Mouse (Mus musculus) C2C12 (cell line): ENCODE data around the gene Ccdc57. TPM values are rescaled to one million over a fixed set of nuclear protein-coding genes. Genes with fewer than 3 reads are reported as not detected.

Experiments
- H3K27me3 ChIP-seq: one replicate; pipeline ENCODE4 v1.6.1; 2011; ENCODE audit not compliant: control insufficient read depth, insufficient read depth, insufficient read length
- H3K36me3 ChIP-seq: one replicate; pipeline ENCODE4 v1.6.1; 2011; ENCODE audit not compliant: control insufficient read depth, insufficient read depth
- H3K4me3 ChIP-seq: one replicate; pipeline ENCODE4 v1.5.1; 2011; ENCODE audit warnings: mild to moderate bottlenecking, control low read depth; ENCODE audit not compliant: poor library complexity, insufficient read depth, severe bottlenecking
- H3K79me2 ChIP-seq: one replicate; pipeline ENCODE4 v1.6.1; 2011; ENCODE audit not compliant: control insufficient read depth, insufficient read depth
- H3K79me3 ChIP-seq: one replicate; pipeline ENCODE4 v1.6.1; 2011; ENCODE audit warnings: low read depth, control low read depth
- H3ac ChIP-seq: one replicate; pipeline ENCODE3; 2011; ENCODE audit warnings: low read depth; ENCODE audit not compliant: control insufficient read depth, insufficient read length
- CEBPB ChIP-seq: IDR thresholded peaks from one replicate; pipeline ENCODE4 v1.6.1; 2011; ENCODE audit warnings: low read depth, mild to moderate bottlenecking, control low read depth, moderate library complexity
- CTCF ChIP-seq: IDR thresholded peaks from one replicate; pipeline ENCODE4 v1.5.1; 2011; ENCODE audit not compliant: control insufficient read depth, insufficient read depth, insufficient read length
- FOSL1 ChIP-seq: IDR thresholded peaks from one replicate; pipeline ENCODE4 v1.8.0; 2011; ENCODE audit warnings: mild to moderate bottlenecking, low read length; ENCODE audit not compliant: poor library complexity, insufficient read depth, severe bottlenecking
- MAX ChIP-seq: IDR thresholded peaks from one replicate; pipeline ENCODE4 v1.6.1; 2011; ENCODE audit warnings: mild to moderate bottlenecking, control low read depth
- MYOD1 ChIP-seq: IDR thresholded peaks from one replicate; pipeline ENCODE4 v1.6.1; 2011; ENCODE audit warnings: low read depth; ENCODE audit not compliant: control insufficient read depth, insufficient read length
- MYOG ChIP-seq: IDR thresholded peaks from one replicate; pipeline ENCODE4 v1.6.1; 2011; ENCODE audit not compliant: control insufficient read depth, insufficient read length; ENCODE audit errors: extremely low read depth
- USF1 ChIP-seq: IDR thresholded peaks from one replicate; pipeline ENCODE4 v1.6.1; 2011; ENCODE audit warnings: low read depth, mild to moderate bottlenecking, control low read depth, moderate library complexity
- polyA plus RNA-seq: library from polyadenylated mRNA; unstranded; fragments of >200 nt; fragmentation: generic; extraction: Trizol; gene quantifications from one replicate; pipeline ENCODE4 v1.2.1, GENCODE M21; 2012; ENCODE audit warnings: missing spikeins

The Ccdc57 gene
- polyA plus RNA-seq, 1 experiment, result 1.1 TPM

GRCm38 (mm10) chr11:120900276-120901244 is 32.1 kb downstream of the Ccdc57 start:
- Histone ChIP-seq H3ac (no peak overlapping the region), H3K79me2 (no peaks in the 10 kb centered on the region), H3K4me3 (no peak overlapping the region), H3K36me3 (no peaks in the 10 kb centered on the region), H3K27me3 (no peaks in the 10 kb centered on the region), H3K79me3 (no peaks in the 10 kb centered on the region)
- TF ChIP-seq MAX (no peak), CTCF (no peak), CEBPB (no peak), MYOD1 (no peak)

GRCm38 (mm10) chr11:120898114-120898548 is 34.5 kb downstream of the Ccdc57 start:
- H3K79me2 ChIP-seq, result no peaks in the 10 kb centered on the region
- no peak overlapping the region for H3K4me3 ChIP-seq
- TF ChIP-seq MYOG, result no peak
- TF ChIP-seq USF1, result no peak
- TF ChIP-seq CEBPB, result peak; percentile 75
- H3ac ChIP-seq, result no peak overlapping the region
- peaks cover 6% of the 10 kb centered on the region for H3K36me3 ChIP-seq
- H3K79me3 ChIP-seq, result no peaks in the 10 kb centered on the region
- H3K27me3 ChIP-seq, result no peaks in the 10 kb centered on the region

GRCm38 (mm10) chr11:120895441-120895840 is 37.2 kb downstream of the Ccdc57 start:
- Histone ChIP-seq H3K27me3 (no peaks in the 10 kb centered on the region), H3K36me3 (peaks cover 6% of the 10 kb centered on the region), H3ac (no peak overlapping the region), H3K79me2 (no peaks in the 10 kb centered on the region), H3K79me3 (no peaks in the 10 kb centered on the region), H3K4me3 (no peak overlapping the region)
- no peak for TF ChIP-seq CEBPB
- no peak for TF ChIP-seq MAX
- no peak for TF ChIP-seq USF1
- no peak for TF ChIP-seq MYOD1
- no peak for TF ChIP-seq FOSL1
- no peak for TF ChIP-seq CTCF
- TF ChIP-seq MYOG, result no peak

- TF ChIP-seq FOSL1 (no peak), MYOG (no peak), CTCF (no peak), CEBPB (no peak), MAX (no peak), USF1 (no peak), MYOD1 (no peak)
- Histone ChIP-seq H3K36me3 (peaks cover 6% of the 10 kb centered on the region), H3K79me3 (no peaks in the 10 kb centered on the region), H3K79me2 (no peaks in the 10 kb centered on the region), H3K27me3 (no peaks in the 10 kb centered on the region), H3ac (no peak overlapping the region), H3K4me3 (no peak overlapping the region)
Observed at GRCm38 (mm10) chr11:120894397-120894796, 38.3 kb downstream of the Ccdc57 start.

- peaks cover 4% of the 10 kb centered on the region for H3K36me3 ChIP-seq
- H3K79me3 ChIP-seq, result no peaks in the 10 kb centered on the region
- no peak overlapping the region for H3ac ChIP-seq
- no peaks in the 10 kb centered on the region for H3K27me3 ChIP-seq
- H3K4me3 ChIP-seq, result no peak overlapping the region
- H3K79me2 ChIP-seq, result no peaks in the 10 kb centered on the region
- no peak for TF ChIP-seq CEBPB
- TF ChIP-seq MAX, result no peak
- no peak for TF ChIP-seq MYOG
- no peak for TF ChIP-seq CTCF
- no peak for TF ChIP-seq USF1
Observed at GRCm38 (mm10) chr11:120889216-120889615, 43.5 kb downstream of the Ccdc57 start.

- no peaks in the 10 kb centered on the region for H3K36me3 ChIP-seq
Observed at GRCm38 (mm10) chr11:120888718-120889117, 44.0 kb downstream of the Ccdc57 start.

More at GRCm38 (mm10) chr11:120888718-120889117, 44.0 kb downstream of the Ccdc57 start:
- Histone ChIP-seq H3K27me3 (no peaks in the 10 kb centered on the region), H3K79me3 (no peaks in the 10 kb centered on the region), H3ac (no peak overlapping the region), H3K79me2 (no peaks in the 10 kb centered on the region), H3K4me3 (no peak overlapping the region)
- no peak for TF ChIP-seq MYOG
- TF ChIP-seq CTCF, result no peak
- TF ChIP-seq MAX, result no peak
- TF ChIP-seq CEBPB, result no peak
- TF ChIP-seq FOSL1, result no peak
- TF ChIP-seq MYOD1, result no peak
- TF ChIP-seq USF1, result no peak
